Mouse (Mus musculus): ENCODE data around the gene Magt1. TPM values are rescaled to one million over a fixed set of nuclear protein-coding genes. Genes with fewer than 3 reads are reported as not detected.
A peak's percentile ranks its signal among the peaks of the same experiment; 100 is the strongest.
"Not testable (repeated sequence)": the region's sequence is repeated elsewhere in the genome, so short reads cannot be mapped to it uniquely, and the experiment has no call there.

Magt1 gene
- total RNA-seq, 2 experiments from 2014 or later = 12.5 to 12.6 TPM

GRCm38 (mm10) chrX:105953999-105954398 is 57.7 kb downstream of the Magt1 start:
- DNase-seq (ENCODE audit: low spot score in 2 of 2) = no peak

- no peak for DNase-seq (ENCODE audit: low spot score in 2 of 2)
Measured at GRCm38 (mm10) chrX:105946357-105946756, 65.3 kb downstream of the Magt1 start.

GRCm38 (mm10) chrX:105939245-105939644 is 72.5 kb downstream of the Magt1 start:
- DNase-seq (ENCODE audit: low spot score in 2 of 2) = no peak

DNA sequence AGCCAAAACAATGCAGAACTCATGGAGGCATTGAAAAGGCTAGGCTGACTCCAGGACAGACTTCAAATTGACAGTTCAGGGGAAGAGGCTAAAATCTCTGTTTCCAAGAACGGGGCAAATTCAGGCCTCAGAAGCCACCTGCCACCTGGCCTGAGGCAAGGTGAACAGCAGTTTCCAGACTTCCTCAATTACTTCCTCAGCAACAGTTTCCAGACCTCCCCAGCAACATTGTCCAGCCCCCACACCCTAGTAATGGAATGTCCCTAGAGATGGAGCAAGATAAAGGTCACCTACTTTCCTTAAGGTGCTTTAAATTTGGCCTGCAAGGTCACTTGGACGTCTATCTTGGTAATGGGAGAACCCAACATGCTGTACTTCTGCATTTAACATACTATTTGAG is 74.0 kb downstream of the Magt1 start:
- no peak for DNase-seq (ENCODE audit: low spot score in 2 of 2)

- no peak for DNase-seq (ENCODE audit: low spot score in 2 of 2)
Measured at GRCm38 (mm10) chrX:105934341-105934740, 77.4 kb downstream of the Magt1 start.

- DNase-seq (ENCODE audit: low spot score in 2 of 2) = no peak
Measured at GRCm38 (mm10) chrX:105929478-105930038, 82.1 kb downstream of the Magt1 start.

GRCm38 (mm10) chrX:105928861-105929477 is 82.7 kb downstream of the Magt1 start, which contains the start of gene Atrx:
TSS of gene Atrx (minus strand) at chrX:105929403.
- peak; percentile 60 to 66 for DNase-seq (ENCODE audit: low spot score in 2 of 2)

- DNase-seq (ENCODE audit: low spot score in 2 of 2) = peak; percentile 7 to 23
Measured at GRCm38 (mm10) chrX:105927941-105928860, 83.5 kb downstream of the Magt1 start.

- DNase-seq (ENCODE audit: low spot score in 2 of 2) = no peak
Measured at GRCm38 (mm10) chrX:105926121-105926735, 85.5 kb downstream of the Magt1 start.

DNA sequence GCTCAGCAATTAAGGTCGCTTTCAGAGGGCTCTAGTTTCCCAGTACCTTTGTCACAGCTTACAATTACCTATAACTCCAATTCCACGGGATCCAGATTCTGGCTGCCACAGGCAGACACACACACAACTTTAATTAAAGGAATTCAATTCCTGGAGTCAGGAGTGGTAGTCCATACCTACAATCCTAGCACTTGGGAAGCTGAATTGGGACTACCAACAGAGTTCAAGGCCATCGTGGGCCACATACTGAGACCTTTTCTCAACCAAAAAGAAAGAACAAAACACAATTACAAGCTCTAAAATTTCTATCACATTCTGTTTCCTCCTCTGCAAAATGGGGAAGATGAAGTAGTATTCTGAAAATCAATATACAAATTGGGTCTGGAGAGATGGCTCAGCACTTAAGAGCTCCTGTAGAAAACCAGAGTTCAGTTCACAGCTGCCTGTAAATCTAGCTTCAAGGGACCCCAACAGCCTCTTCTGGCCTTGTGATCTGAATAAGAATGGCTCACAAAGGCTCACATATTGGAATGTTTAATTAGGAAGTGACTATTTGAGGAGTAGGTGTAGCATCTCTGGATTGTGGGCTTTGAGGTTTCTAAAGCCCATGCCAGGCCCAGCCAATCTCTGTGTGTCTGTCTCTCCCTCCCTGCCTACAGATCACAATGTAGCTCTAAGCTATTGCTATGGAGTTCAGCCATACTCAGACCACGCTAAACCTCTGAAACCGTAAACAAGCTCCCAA is 87.2 kb downstream of the Magt1 start:
- DNase-seq (ENCODE audit: low spot score in 2 of 2) = no peak

GRCm38 (mm10) chrX:105923896-105924295 is 87.8 kb downstream of the Magt1 start:
- no peak for DNase-seq (ENCODE audit: low spot score in 2 of 2)

DNA sequence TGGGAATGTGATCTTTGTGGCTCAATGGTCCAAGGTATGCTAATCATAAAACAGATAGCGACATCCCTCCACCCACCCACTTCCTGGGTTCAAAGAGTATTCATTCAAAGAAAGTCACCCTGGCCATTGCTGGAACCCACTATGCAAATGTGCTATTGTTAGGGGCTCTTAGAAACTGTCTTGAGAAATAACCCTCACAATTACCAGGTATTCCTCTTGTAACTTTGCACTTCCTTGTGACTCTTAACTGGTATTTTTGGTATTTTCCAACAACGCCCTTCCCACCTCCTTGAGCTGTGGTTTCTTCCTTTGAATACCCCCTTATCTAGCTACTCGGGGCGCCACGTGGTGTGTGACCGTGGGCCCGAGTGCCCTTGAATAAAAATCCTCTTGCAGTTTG is 88.7 kb downstream of the Magt1 start:
- DNase-seq (ENCODE audit: low spot score in 2 of 2) = not testable (repeated sequence)

DNA sequence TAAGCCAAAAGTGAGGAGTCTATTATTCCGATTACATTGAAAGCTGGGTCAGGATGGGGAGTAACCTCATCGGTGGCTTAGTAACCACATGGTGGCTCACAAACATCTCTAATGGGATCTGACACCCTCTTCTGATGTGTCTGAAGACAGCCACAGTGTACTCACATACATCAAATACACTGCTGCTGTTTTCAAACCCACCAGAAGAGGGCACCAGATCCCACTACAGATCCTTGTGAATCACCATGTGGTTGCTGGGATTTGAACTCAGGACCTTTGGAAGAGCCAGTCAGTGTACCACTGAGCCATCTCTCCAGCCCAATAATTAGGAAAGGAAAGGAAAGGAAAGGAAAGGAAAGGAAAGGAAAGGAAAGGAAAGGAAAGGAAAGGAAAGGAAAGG is 90.3 kb downstream of the Magt1 start:
- DNase-seq (ENCODE audit: low spot score in 2 of 2) = peak in 1 of 2 experiments; percentile 5

Other genes with a start within 250 kb of the Magt1 start
- gene Fgf16, start 247.6 kb downstream of the Magt1 start, total RNA-seq (2021) = under 1 TPM; 0.28 to 0.40 TPM
- gene Atrx, start 82.5 kb downstream of the Magt1 start, total RNA-seq (2021) = 100 to 1,000 TPM; 146 to 151 TPM
- gene Cox7b, start 3.8 kb upstream of the Magt1 start, total RNA-seq (2021) = 100 to 1,000 TPM; 314 to 326 TPM
- 1 to 10 TPM; 7.2 to 8.3 TPM for gene Atp7a, start 15.4 kb upstream of the Magt1 start, total RNA-seq (2021)
- 1 to 10 TPM in 1 of 2 experiments, under 1 TPM in 1; 1.00 to 1.2 TPM for gene Tlr13, start 131.3 kb upstream of the Magt1 start, total RNA-seq (2021)
- gene Pgk1, start 175.2 kb upstream of the Magt1 start, total RNA-seq (2021) = 100 to 1,000 TPM; 472 to 481 TPM
- 10 to 100 TPM; 25.7 to 25.9 TPM for gene Taf9b, start 209.3 kb upstream of the Magt1 start, total RNA-seq (2021)
- not detected for gene Fnd3c2, start 243.5 kb upstream of the Magt1 start, total RNA-seq (2021)

All from left cerebral cortex, adult 18-20 months (tissue).